Mouse (Mus musculus) hindbrain, embryonic 16.5 days (tissue): Measurements from ENCODE around the gene Fcho1. TPM values are rescaled to one million over a fixed set of nuclear protein-coding genes. Genes with fewer than 3 reads are reported as not detected.

Experiments
- ATAC-seq: fragments of 200-750 bp; cut with Nextera tagmentation; 2 replicates; pipeline ENCODE4 v1.8.0; 2017; ENCODE audit warnings: moderate TSS enrichment, moderate library complexity
- H3K27ac ChIP-seq: fragments of 300-500 bp; sonication (generic); 2 replicates; pipeline ENCODE4 v1.5.1; 2014; ENCODE audit warnings: low read depth, mild to moderate bottlenecking, control low read depth, low read length, moderate library complexity
- H3K27me3 ChIP-seq: fragments of 300-500 bp; sonication (generic); replicated peaks from 2 replicates; pipeline ENCODE4 v1.6.1; 2014; ENCODE audit warnings: low read length; ENCODE audit not compliant: control insufficient read depth, insufficient read depth
- H3K36me3 ChIP-seq: fragments of 300-500 bp; sonication (generic); 2 replicates; pipeline ENCODE4 v1.6.1; 2014; ENCODE audit warnings: mild to moderate bottlenecking, low read length, moderate library complexity, mixed read lengths; ENCODE audit not compliant: control insufficient read depth, insufficient read depth
- H3K4me1 ChIP-seq: fragments of 300-500 bp; sonication (generic); 2 replicates; pipeline ENCODE4 v1.6.1; 2014; ENCODE audit warnings: low read depth, low read length; ENCODE audit not compliant: control insufficient read depth, insufficient read depth
- H3K4me2 ChIP-seq: fragments of 300-500 bp; sonication (generic); 2 replicates; pipeline ENCODE4 v1.6.1; 2014; ENCODE audit warnings: mild to moderate bottlenecking, low read length, control low read depth, moderate library complexity
- H3K4me3 ChIP-seq: fragments of 300-500 bp; sonication (generic); 2 replicates; pipeline ENCODE4 v1.5.1; 2014; ENCODE audit warnings: mild to moderate bottlenecking, low read length, control low read depth, moderate library complexity
- H3K9ac ChIP-seq: fragments of 300-500 bp; sonication (generic); 2 replicates; pipeline ENCODE4 v1.6.1; 2014; ENCODE audit warnings: low read depth, mild to moderate bottlenecking, control low read depth, low read length, moderate library complexity
- H3K9me3 ChIP-seq: fragments of 300-500 bp; sonication (generic); 2 replicates; pipeline ENCODE4 v1.6.1; 2014; ENCODE audit warnings: mild to moderate bottlenecking, low read length, moderate library complexity; ENCODE audit not compliant: control insufficient read depth
- WGBS: fragments of 180-500 bp; shearing (Covaris S2); extraction: QIAGEN DNeasy Blood & Tissue Kit; methylation state at CpG from one replicate; pipeline ENCODE4 v1.1.7; 2014; 5-methylcytosine and 5-hydroxymethylcytosine counted together
- polyA plus RNA-seq: library from polyadenylated mRNA; unstranded; fragments of >200 nt; fragmentation: Nextera tagmentation; extraction: Ambion mirVana; gene quantifications from 2 replicates; pipeline ENCODE4 v1.2.1, GENCODE M21; 2015

Gene Fcho1
- polyA plus RNA-seq, 1 experiment from 2014 or later = 78.6 TPM

GRCm38 (mm10) chr8:71679550-71680168, 45.9 kb downstream of the Fcho1 start:
- H3K9ac ChIP-seq = peak overlapping the region; percentile 63
- no peak for ATAC-seq
- H3K9me3 ChIP-seq = no peaks in the 10 kb centered on the region
- no peak overlapping the region for H3K27ac ChIP-seq
- H3K27me3 ChIP-seq = peaks cover 64% of the 10 kb centered on the region
- H3K4me2 ChIP-seq = peak overlapping the region; percentile 69
- H3K4me1 ChIP-seq = peaks cover 20% of the 10 kb centered on the region
- WGBS = 4% methylated on average over 43 of the region's 46 CpGs
- H3K36me3 ChIP-seq = no peaks in the 10 kb centered on the region
- peak overlapping the region; percentile 42 for H3K4me3 ChIP-seq

- Histone ChIP-seq H3K27me3 (peaks cover 63% of the 10 kb centered on the region), H3K9ac (peak overlapping the region; percentile 63)
- ATAC-seq = no peak
Measured at GRCm38 (mm10) chr8:71679116-71679515, 46.4 kb downstream of the Fcho1 start.

GRCm38 (mm10) chr8:71678216-71678615, 47.3 kb downstream of the Fcho1 start:
- no peak overlapping the region for H3K27ac ChIP-seq
- H3K9ac ChIP-seq = no peak overlapping the region
- peaks cover 20% of the 10 kb centered on the region for H3K4me1 ChIP-seq
- peaks cover 54% of the 10 kb centered on the region for H3K27me3 ChIP-seq
- H3K4me2 ChIP-seq = no peak overlapping the region
- ATAC-seq = no peak
- 62% methylated on average over 4 of the region's 4 CpGs for WGBS
- no peaks in the 10 kb centered on the region for H3K9me3 ChIP-seq
- H3K36me3 ChIP-seq = no peaks in the 10 kb centered on the region
- H3K4me3 ChIP-seq = no peak overlapping the region

More at GRCm38 (mm10) chr8:71679116-71679515, 46.4 kb downstream of the Fcho1 start:
- Histone ChIP-seq H3K9me3 (no peaks in the 10 kb centered on the region), H3K4me2 (peak overlapping the region; percentile 69), H3K4me1 (peaks cover 20% of the 10 kb centered on the region), H3K27ac (no peak overlapping the region), H3K4me3 (peak overlapping the region; percentile 42), H3K36me3 (no peaks in the 10 kb centered on the region)
- WGBS = 17% methylated on average over 16 of the region's 16 CpGs

- H3K4me3 ChIP-seq = no peak overlapping the region
- H3K9ac ChIP-seq = no peak overlapping the region
- no peak overlapping the region; the same call in 1 of the 2 replicates for H3K4me2 ChIP-seq
- peaks cover 20% of the 10 kb centered on the region for H3K4me1 ChIP-seq
- no peaks in the 10 kb centered on the region for H3K9me3 ChIP-seq
- peaks cover 47% of the 10 kb centered on the region for H3K27me3 ChIP-seq
- H3K36me3 ChIP-seq = no peaks in the 10 kb centered on the region
- H3K27ac ChIP-seq = no peak overlapping the region
- ATAC-seq = no peak
Measured at GRCm38 (mm10) chr8:71677555-71677954, 48.0 kb downstream of the Fcho1 start.

GRCm38 (mm10) chr8:71676803-71677202, 48.7 kb downstream of the Fcho1 start:
- Histone ChIP-seq H3K36me3 (no peaks in the 10 kb centered on the region), H3K27me3 (peaks cover 40% of the 10 kb centered on the region), H3K27ac (no peak overlapping the region), H3K4me1 (peaks cover 27% of the 10 kb centered on the region), H3K4me2 (peak overlapping the region; percentile 93), H3K9ac (peak overlapping the region; percentile 87), H3K4me3 (peak overlapping the region; percentile 77), H3K9me3 (no peaks in the 10 kb centered on the region)
- WGBS = 53% methylated on average over 9 of the region's 9 CpGs
- ATAC-seq = no peak

- H3K4me3 ChIP-seq = peak within 1 kb of the TSS; percentile 77
- no peaks in the 10 kb centered on the region for H3K9me3 ChIP-seq
- H3K9ac ChIP-seq = peak within 1 kb of the TSS; percentile 87
- peaks cover 34% of the 10 kb centered on the region for H3K27me3 ChIP-seq
- ATAC-seq = peak; percentile 62
- no peaks in the 10 kb centered on the region for H3K36me3 ChIP-seq
- peak within 1 kb of the TSS; percentile 93 for H3K4me2 ChIP-seq
- 3% methylated on average over 27 of the region's 40 CpGs for WGBS
- H3K4me1 ChIP-seq = peaks cover 28% of the 10 kb centered on the region
- peak within 1 kb of the TSS; percentile 86 for H3K27ac ChIP-seq
Measured at GRCm38 (mm10) chr8:71676020-71676741, 49.3 kb downstream of the Fcho1 start, which contains the start of gene Jak3. Gene Jak3 (plus strand): TSS chr8:71676296.

- Histone ChIP-seq H3K27ac (peak overlapping the region; percentile 86), H3K9ac (peak overlapping the region; percentile 87), H3K27me3 (peaks cover 28% of the 10 kb centered on the region), H3K4me3 (peak overlapping the region; percentile 77), H3K9me3 (no peaks in the 10 kb centered on the region), H3K36me3 (no peaks in the 10 kb centered on the region), H3K4me2 (peak overlapping the region; percentile 93), H3K4me1 (peaks cover 25% of the 10 kb centered on the region)
- no peak for ATAC-seq
- WGBS = 27% methylated on average over 9 of the region's 9 CpGs
Measured at GRCm38 (mm10) chr8:71675456-71676019, 50.0 kb downstream of the Fcho1 start.

GRCm38 (mm10) chr8:71674071-71674470, 51.4 kb downstream of the Fcho1 start:
- no peak for ATAC-seq
- H3K27ac ChIP-seq = no peak overlapping the region
- no peak overlapping the region for H3K9ac ChIP-seq
- 71% methylated on average over 2 of the region's 2 CpGs for WGBS
- H3K4me3 ChIP-seq = no peak overlapping the region
- H3K27me3 ChIP-seq = peaks cover 18% of the 10 kb centered on the region
- no peaks in the 10 kb centered on the region for H3K9me3 ChIP-seq
- H3K4me2 ChIP-seq = no peak overlapping the region
- peaks cover 19% of the 10 kb centered on the region for H3K4me1 ChIP-seq
- no peaks in the 10 kb centered on the region for H3K36me3 ChIP-seq

GRCm38 (mm10) chr8:71672168-71672735, 53.3 kb downstream of the Fcho1 start:
- WGBS = 56% methylated on average over 6 of the region's 6 CpGs
- peak overlapping the region; percentile 86 for H3K27ac ChIP-seq
- no peak for ATAC-seq
- H3K27me3 ChIP-seq = no peaks in the 10 kb centered on the region; the same call in 1 of the 2 replicates
- peak overlapping the region; percentile 92 for H3K4me3 ChIP-seq
- no peaks in the 10 kb centered on the region for H3K9me3 ChIP-seq
- peak overlapping the region; percentile 84 for H3K9ac ChIP-seq
- H3K36me3 ChIP-seq = no peaks in the 10 kb centered on the region
- H3K4me1 ChIP-seq = peaks cover 35% of the 10 kb centered on the region
- peak overlapping the region; percentile 81 for H3K4me2 ChIP-seq
